Mouse (Mus musculus) heart, postnatal 0 days (tissue): ENCODE results near the gene Gnai3.

Experiments
- CTCF ChIP-seq: IDR thresholded peaks from 2 replicates; pipeline ENCODE4 v1.5.1; 2016; ENCODE audit warnings: antibody characterized with exemption, control low read depth, low read depth
- EP300 ChIP-seq: IDR thresholded peaks from 2 replicates; pipeline ENCODE4 v1.6.1; 2016; ENCODE audit warnings: antibody characterized with exemption, low read depth

GRCm38 (mm10) chr3:108124131-108124530, 21.8 kb downstream of the Gnai3 start:
- TF ChIP-seq EP300 (no peak), CTCF (no peak)
